Mouse (Mus musculus) retina, adult 2 months (tissue): ENCODE data around the gene Cdk6.

ENCODE experiments used
- DNase-seq: peaks from one replicate; pipeline ENCODE4 v3.0.0-alpha.2; 2012; ENCODE audit warnings: low read depth, low spot score

The Cdk6 gene

GRCm38 (mm10) chr5:3486579-3487282, 145.4 kb downstream of the Cdk6 start:
- no peak for DNase-seq

- no peak for DNase-seq
These were observed 147.0 kb downstream of the Cdk6 start for GRCm38 (mm10) chr5:3488146-3488774.

- no peak for DNase-seq
These were observed 149.1 kb downstream of the Cdk6 start for GRCm38 (mm10) chr5:3490358-3490757.

GRCm38 (mm10) chr5:3491084-3491483, 149.8 kb downstream of the Cdk6 start:
- no peak for DNase-seq

- DNase-seq: no peak
These were observed 150.6 kb downstream of the Cdk6 start for GRCm38 (mm10) chr5:3491883-3492282.

GRCm38 (mm10) chr5:3492776-3493636, 151.7 kb downstream of the Cdk6 start:
- no peak for DNase-seq

- no peak for DNase-seq
These were observed 152.7 kb downstream of the Cdk6 start for GRCm38 (mm10) chr5:3493968-3494367.

GRCm38 (mm10) chr5:3494452-3495187, 153.3 kb downstream of the Cdk6 start:
- no peak for DNase-seq

GRCm38 (mm10) chr5:3497505-3497925, 156.2 kb downstream of the Cdk6 start:
- no peak for DNase-seq

- DNase-seq: no peak
These were observed 159.0 kb downstream of the Cdk6 start for GRCm38 (mm10) chr5:3500298-3500697.

- DNase-seq: no peak
These were observed 159.8 kb downstream of the Cdk6 start for GRCm38 (mm10) chr5:3500957-3501563.

- no peak for DNase-seq
These were observed 160.3 kb downstream of the Cdk6 start for GRCm38 (mm10) chr5:3501564-3502001.

GRCm38 (mm10) chr5:3502610-3503350, 161.5 kb downstream of the Cdk6 start:
- no peak for DNase-seq

GRCm38 (mm10) chr5:3503373-3503772, 162.1 kb downstream of the Cdk6 start:
- DNase-seq: no peak

GRCm38 (mm10) chr5:3503836-3504323, 162.6 kb downstream of the Cdk6 start:
- DNase-seq: no peak

- DNase-seq: no peak
These were observed 163.2 kb downstream of the Cdk6 start for GRCm38 (mm10) chr5:3504453-3504852.

GRCm38 (mm10) chr5:3505553-3505952, 164.3 kb downstream of the Cdk6 start:
- DNase-seq: no peak

- DNase-seq: no peak
These were observed 167.4 kb downstream of the Cdk6 start for GRCm38 (mm10) chr5:3508480-3509381.

GRCm38 (mm10) chr5:3509503-3509902, 168.2 kb downstream of the Cdk6 start:
- no peak for DNase-seq
